Mouse (Mus musculus): Measurements from ENCODE around the gene Npy5r.

DNA sequence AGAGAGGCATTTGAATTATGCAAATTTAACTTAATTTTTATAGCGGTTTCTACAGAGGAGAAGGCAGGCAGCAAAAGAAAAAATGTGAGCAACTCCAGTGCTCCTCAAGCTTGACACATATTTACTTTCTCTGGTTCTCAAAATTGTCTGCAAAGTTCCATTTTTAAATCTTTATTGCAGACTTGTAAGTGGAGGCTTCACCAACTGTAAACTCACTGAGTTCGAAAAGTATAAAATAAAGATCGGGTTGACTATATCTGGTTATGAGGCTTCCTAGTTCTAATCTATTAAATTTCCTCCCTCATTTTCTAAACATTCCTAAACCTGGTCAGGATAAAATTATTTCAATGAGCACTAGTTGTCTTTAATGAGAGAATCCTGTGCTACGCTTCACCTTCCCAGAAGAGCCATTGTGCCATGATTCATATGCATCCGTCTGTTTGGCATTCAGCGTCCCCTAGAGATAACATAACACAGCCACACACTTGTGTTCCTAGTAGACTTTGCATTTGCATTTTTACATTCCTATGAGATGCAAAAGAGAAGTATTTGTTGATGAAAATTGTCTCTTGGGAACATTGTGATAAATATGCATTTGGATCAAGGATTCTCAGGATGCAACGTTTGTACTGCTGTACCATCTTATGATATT lies 26.5 kb upstream of the Npy5r start:
- TF ChIP-seq EP300 (optimal IDR thresholded peaks at IDR 0.05), result no peak
- no peak for TF ChIP-seq CTCF (IDR thresholded peaks at IDR 0.05; ENCODE audit: low read depth)

Data from stomach, postnatal 0 days (tissue).